Mouse (Mus musculus) layer of hippocampus, postnatal 14 days (tissue): ENCODE data around the gene Vmn2r6. TPM values are rescaled to one million over a fixed set of nuclear protein-coding genes. Genes with fewer than 3 reads are reported as not detected.
"Not testable (repeated sequence)": the region's sequence is repeated elsewhere in the genome, so short reads cannot be mapped to it uniquely, and the experiment has no call there.

Experiments used
- DNase-seq, 2 experiments: peaks; one replicate each; pipeline ENCODE4 v3.0.0; 2021 to 2022; ENCODE audit warnings: low spot score in 2 of 2, mixed read lengths in 1 of 2
- long read RNA-seq, 2 experiments: library from polyadenylated mRNA; stranded (forward); transcript quantifications; one replicate each; pipeline ENCODE4 v2.0.0; 2021
- total RNA-seq, 2 experiments: library from RNA; stranded (reverse); gene quantifications; 2 replicates each; pipeline ENCODE4 v1.2.3; 2021

Vmn2r6 gene
- not detected for total RNA-seq
- long read RNA-seq, experiment 1 = 0 reads
- long read RNA-seq, experiment 2 = 0 reads

GRCm38 (mm10) chr3:64565730-64566129 lies at the start of gene Vmn2r6:
TSS of gene Vmn2r6 (minus strand) at chr3:64565830.
- DNase-seq = not testable (repeated sequence)

GRCm38 (mm10) chr3:64587618-64588017 lies 22.0 kb upstream of the Vmn2r6 start:
- no peak for DNase-seq

- not testable (repeated sequence) for DNase-seq
These were observed 3.2 kb upstream of the Vmn2r6 start for GRCm38 (mm10) chr3:64568793-64569192.

GRCm38 (mm10) chr3:64523585-64523984 lies 42.0 kb downstream of the Vmn2r6 start:
- not testable (repeated sequence) for DNase-seq

DNA sequence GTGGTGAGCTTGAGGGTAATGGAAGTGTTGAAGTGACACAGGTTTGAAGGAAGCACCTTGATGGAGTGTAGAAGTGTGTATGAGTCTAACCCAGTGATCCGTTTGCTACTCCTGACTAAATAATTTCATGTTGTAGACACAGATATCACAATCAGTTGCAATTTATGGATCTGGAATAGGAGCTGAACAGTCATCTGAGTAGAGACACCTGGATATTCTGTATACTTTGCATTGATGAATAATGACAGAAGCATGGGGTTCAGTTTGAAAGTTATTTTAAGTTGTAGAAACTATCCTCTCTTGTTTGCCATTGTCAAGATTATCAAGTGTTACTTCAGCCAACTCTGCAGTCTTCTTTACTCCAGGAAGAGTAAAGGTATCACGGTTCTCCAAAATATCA lies 55.9 kb downstream of the Vmn2r6 start, which contains the start of gene Vmn2r5:
TSS of gene Vmn2r5 (minus strand) at position 101 of the 400 bp plus-strand sequence.
- DNase-seq = not testable (repeated sequence)

Other genes starting within 250 kb of the Vmn2r6 start
- not detected for gene Vmn2r4, start 150.5 kb downstream of the Vmn2r6 start, total RNA-seq
- not detected for gene Vmn2r5, start 56.0 kb downstream of the Vmn2r6 start, total RNA-seq